Mouse (Mus musculus) erythroblast, embryonic 14.5 days (primary cell): ENCODE measurements around the gene Gabrd.

ENCODE experiments used
- GATA1 ChIP-seq: IDR thresholded peaks from 2 replicates; pipeline ENCODE4 v1.6.1; 2012; ENCODE audit warnings: low read length, inconsistent platforms, mixed read lengths
- TAL1 ChIP-seq: IDR thresholded peaks from 3 replicates; pipeline ENCODE4 v1.6.1; 2012; ENCODE audit warnings: low read length, inconsistent platforms, mixed read lengths

DNA sequence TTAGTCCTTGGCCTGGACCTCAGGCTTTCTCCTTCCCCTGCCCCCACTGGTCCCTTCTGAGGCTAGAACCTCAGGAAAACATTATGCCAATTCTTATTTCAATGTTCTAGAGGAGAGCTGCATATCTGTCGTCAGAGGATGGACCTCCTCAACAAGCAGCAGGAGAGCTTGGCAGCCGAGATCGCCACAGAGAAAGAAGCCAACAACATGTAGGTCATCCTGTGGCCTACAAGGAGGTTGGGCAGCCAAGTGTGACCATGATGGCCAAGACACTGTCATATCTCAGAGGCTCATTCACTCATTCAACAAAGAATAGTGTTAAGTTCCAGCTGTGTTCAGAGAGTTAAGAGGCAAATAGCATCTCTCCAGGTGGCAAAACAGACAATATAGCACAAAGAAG is 22.2 kb upstream of the Gabrd start:
- TF ChIP-seq TAL1 (no peak), GATA1 (no peak)
